Mouse (Mus musculus): Measurements from ENCODE around the gene Cldnd1. TPM values are rescaled to one million over a fixed set of nuclear protein-coding genes. Genes with fewer than 3 reads are reported as not detected.

Gene Cldnd1
- polyA plus RNA-seq, 1 experiment from 2014 or later = 126 TPM

- 100% methylated on average over 1 of the region's 1 CpGs for WGBS
- no peaks in the 10 kb centered on the region for H3K9me3 ChIP-seq
- H3K27ac ChIP-seq = no peak overlapping the region
- no peak overlapping the region for H3K4me2 ChIP-seq
- H3K4me3 ChIP-seq = no peak overlapping the region
- no peak for ATAC-seq (ENCODE audit: low FRiP score)
- H3K27me3 ChIP-seq = no peaks in the 10 kb centered on the region
- no peaks in the 10 kb centered on the region for H3K4me1 ChIP-seq (replicated peaks)
- no peaks in the 10 kb centered on the region for H3K36me3 ChIP-seq
- H3K9ac ChIP-seq = no peak overlapping the region
Observed at GRCm38 (mm10) chr16:58697261-58697660, 30.4 kb upstream of the Cldnd1 start.

- no peak overlapping the region for H3K4me3 ChIP-seq
- H3K36me3 ChIP-seq = no peaks in the 10 kb centered on the region
- WGBS = 84% methylated on average over 6 of the region's 6 CpGs
- no peaks in the 10 kb centered on the region for H3K27me3 ChIP-seq
- H3K9me3 ChIP-seq = no peaks in the 10 kb centered on the region
- ATAC-seq (ENCODE audit: low FRiP score) = no peak
- H3K4me1 ChIP-seq (replicated peaks) = no peaks in the 10 kb centered on the region
- no peak overlapping the region for H3K4me2 ChIP-seq
- H3K9ac ChIP-seq = no peak overlapping the region
- no peak overlapping the region for H3K27ac ChIP-seq
Observed at GRCm38 (mm10) chr16:58700174-58700573, 27.5 kb upstream of the Cldnd1 start.

GRCm38 (mm10) chr16:58700816-58701424, 26.8 kb upstream of the Cldnd1 start:
- Histone ChIP-seq H3K36me3 (no peaks in the 10 kb centered on the region), H3K4me1 (replicated peaks) (no peaks in the 10 kb centered on the region), H3K9me3 (no peaks in the 10 kb centered on the region), H3K27me3 (no peaks in the 10 kb centered on the region), H3K27ac (no peak overlapping the region), H3K4me3 (no peak overlapping the region), H3K9ac (no peak overlapping the region), H3K4me2 (no peak overlapping the region)
- 84% methylated on average over 12 of the region's 12 CpGs for WGBS
- ATAC-seq (ENCODE audit: low FRiP score) = no peak

- no peak for ATAC-seq (ENCODE audit: low FRiP score)
- WGBS = 78% methylated on average over 6 of the region's 6 CpGs
Observed at GRCm38 (mm10) chr16:58701779-58702178, 25.9 kb upstream of the Cldnd1 start.

GRCm38 (mm10) chr16:58702329-58702932, 25.3 kb upstream of the Cldnd1 start:
- Histone ChIP-seq H3K9ac (no peak overlapping the region), H3K4me2 (no peak overlapping the region), H3K9me3 (no peaks in the 10 kb centered on the region), H3K27ac (no peak overlapping the region), H3K4me1 (replicated peaks) (no peaks in the 10 kb centered on the region), H3K36me3 (no peaks in the 10 kb centered on the region), H3K27me3 (no peaks in the 10 kb centered on the region), H3K4me3 (no peak overlapping the region)
- no peak for ATAC-seq (ENCODE audit: low FRiP score)
- WGBS = 88% methylated on average over 10 of the region's 10 CpGs

More at GRCm38 (mm10) chr16:58701779-58702178, 25.9 kb upstream of the Cldnd1 start:
- no peaks in the 10 kb centered on the region for H3K9me3 ChIP-seq
- no peaks in the 10 kb centered on the region for H3K36me3 ChIP-seq
- H3K27me3 ChIP-seq = no peaks in the 10 kb centered on the region
- no peak overlapping the region for H3K4me2 ChIP-seq
- H3K27ac ChIP-seq = no peak overlapping the region
- no peak overlapping the region for H3K9ac ChIP-seq
- H3K4me1 ChIP-seq (replicated peaks) = no peaks in the 10 kb centered on the region
- H3K4me3 ChIP-seq = no peak overlapping the region

GRCm38 (mm10) chr16:58703382-58704124, 24.2 kb upstream of the Cldnd1 start:
- 57% methylated on average over 10 of the region's 10 CpGs for WGBS
- no peak overlapping the region for H3K4me3 ChIP-seq
- no peaks in the 10 kb centered on the region for H3K4me1 ChIP-seq (replicated peaks)
- ATAC-seq (ENCODE audit: low FRiP score) = no peak
- H3K9ac ChIP-seq = no peak overlapping the region
- H3K36me3 ChIP-seq = no peaks in the 10 kb centered on the region
- no peak overlapping the region for H3K27ac ChIP-seq
- H3K4me2 ChIP-seq = no peak overlapping the region
- H3K27me3 ChIP-seq = no peaks in the 10 kb centered on the region
- no peaks in the 10 kb centered on the region for H3K9me3 ChIP-seq

- Histone ChIP-seq H3K9ac (no peak overlapping the region), H3K4me1 (replicated peaks) (no peaks in the 10 kb centered on the region), H3K4me2 (no peak overlapping the region), H3K36me3 (no peaks in the 10 kb centered on the region), H3K9me3 (no peaks in the 10 kb centered on the region), H3K27me3 (no peaks in the 10 kb centered on the region), H3K27ac (no peak overlapping the region), H3K4me3 (no peak overlapping the region)
- no peak; the same call in 1 of the 2 replicates for ATAC-seq (ENCODE audit: low FRiP score)
Observed at GRCm38 (mm10) chr16:58704999-58705398, 22.7 kb upstream of the Cldnd1 start.

GRCm38 (mm10) chr16:58707276-58707905, 20.3 kb upstream of the Cldnd1 start:
- no peak overlapping the region for H3K9ac ChIP-seq
- no peak overlapping the region for H3K4me3 ChIP-seq
- H3K9me3 ChIP-seq = no peaks in the 10 kb centered on the region
- H3K4me1 ChIP-seq (replicated peaks) = no peaks in the 10 kb centered on the region
- ATAC-seq (ENCODE audit: low FRiP score) = no peak
- WGBS = 90% methylated on average over 4 of the region's 4 CpGs
- H3K27ac ChIP-seq = no peak overlapping the region
- H3K36me3 ChIP-seq = no peaks in the 10 kb centered on the region
- H3K4me2 ChIP-seq = no peak overlapping the region
- H3K27me3 ChIP-seq = no peaks in the 10 kb centered on the region

GRCm38 (mm10) chr16:58708601-58709475, 18.9 kb upstream of the Cldnd1 start:
- Histone ChIP-seq H3K4me3 (no peak overlapping the region), H3K9ac (no peak overlapping the region), H3K27me3 (no peaks in the 10 kb centered on the region), H3K27ac (no peak overlapping the region), H3K36me3 (no peaks in the 10 kb centered on the region), H3K4me2 (no peak overlapping the region), H3K4me1 (replicated peaks) (no peaks in the 10 kb centered on the region), H3K9me3 (no peaks in the 10 kb centered on the region)
- WGBS = 80% methylated on average over 3 of the region's 3 CpGs
- no peak for ATAC-seq (ENCODE audit: low FRiP score)

- 75% methylated on average over 4 of the region's 4 CpGs for WGBS
- H3K4me1 ChIP-seq (replicated peaks) = no peaks in the 10 kb centered on the region
- H3K4me3 ChIP-seq = no peak overlapping the region
- no peaks in the 10 kb centered on the region for H3K36me3 ChIP-seq
- ATAC-seq (ENCODE audit: low FRiP score) = no peak
- H3K27me3 ChIP-seq = no peaks in the 10 kb centered on the region
- H3K9me3 ChIP-seq = no peaks in the 10 kb centered on the region
- no peak overlapping the region for H3K27ac ChIP-seq
- no peak overlapping the region for H3K4me2 ChIP-seq
- no peak overlapping the region for H3K9ac ChIP-seq
Observed at GRCm38 (mm10) chr16:58709536-58709935, 18.2 kb upstream of the Cldnd1 start.

- no peaks in the 10 kb centered on the region for H3K27me3 ChIP-seq
- WGBS = 78% methylated on average over 8 of the region's 8 CpGs
- no peaks in the 10 kb centered on the region for H3K4me1 ChIP-seq (replicated peaks)
- H3K27ac ChIP-seq = no peak overlapping the region
- no peak overlapping the region for H3K9ac ChIP-seq
- no peak overlapping the region for H3K4me2 ChIP-seq
- ATAC-seq (ENCODE audit: low FRiP score) = no peak
- no peak overlapping the region for H3K4me3 ChIP-seq
- H3K9me3 ChIP-seq = no peaks in the 10 kb centered on the region
- no peaks in the 10 kb centered on the region for H3K36me3 ChIP-seq
Observed at GRCm38 (mm10) chr16:58712221-58712620, 15.5 kb upstream of the Cldnd1 start.

GRCm38 (mm10) chr16:58713128-58713527, 14.6 kb upstream of the Cldnd1 start:
- Histone ChIP-seq H3K9me3 (no peaks in the 10 kb centered on the region), H3K9ac (no peak overlapping the region), H3K27me3 (no peaks in the 10 kb centered on the region), H3K36me3 (no peaks in the 10 kb centered on the region), H3K4me1 (replicated peaks) (no peaks in the 10 kb centered on the region), H3K4me2 (no peak overlapping the region), H3K4me3 (no peak overlapping the region), H3K27ac (no peak overlapping the region)
- no peak for ATAC-seq (ENCODE audit: low FRiP score)
- 93% methylated on average over 1 of the region's 1 CpGs for WGBS

All from hindbrain, embryonic 13.5 days (tissue).